Mouse (Mus musculus) embryo, embryonic 11.5 days (tissue): Measurements from ENCODE around the gene Rpl32.
"Not testable (repeated sequence)": the region's sequence is repeated elsewhere in the genome, so short reads cannot be mapped to it uniquely, and the experiment has no call there.

Experiments
- DNase-seq: peaks from one replicate; pipeline ENCODE4 v3.0.0-alpha.2; 2012; ENCODE audit warnings: low read depth, low spot score

The Rpl32 gene

DNA sequence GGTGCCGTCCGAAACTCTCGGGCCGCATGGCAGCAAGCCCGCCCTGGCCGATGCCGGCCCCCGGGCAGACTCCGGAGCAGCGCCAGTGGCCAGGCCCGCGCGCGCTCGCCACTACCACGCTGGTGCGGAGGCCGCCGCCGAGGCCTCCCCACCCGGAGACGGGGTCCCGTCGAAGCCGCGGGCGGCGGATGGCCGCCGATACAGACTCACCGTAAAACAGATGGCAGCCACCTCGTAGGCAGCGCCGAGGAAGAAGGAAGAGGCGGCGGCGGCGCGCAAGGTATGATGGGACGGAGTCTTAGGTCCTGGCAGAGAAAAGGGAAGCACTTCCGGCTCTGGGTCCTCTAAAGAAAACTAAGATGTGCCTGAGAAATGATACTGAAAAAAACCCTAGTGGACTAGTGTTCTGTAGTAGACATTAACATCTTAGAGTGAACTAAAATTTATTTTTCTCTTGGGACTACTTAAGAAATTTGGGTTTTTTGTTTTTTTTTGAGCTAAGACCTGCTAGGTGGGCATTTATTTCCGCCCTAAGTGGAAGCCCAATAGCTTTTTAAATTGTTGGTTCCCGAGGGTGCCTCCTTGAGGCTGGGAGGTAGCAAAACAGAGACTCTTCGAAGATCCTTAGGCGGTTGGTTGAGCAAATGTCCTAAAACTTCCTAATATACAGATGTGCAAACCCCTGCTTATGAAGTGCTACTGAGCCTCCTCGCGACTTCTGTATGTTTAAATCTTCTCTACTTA, at the start of gene Rpl32:
Gene Rpl32, minus strand, starts transcription at position 260 of the 744 bp plus-strand sequence.
- peak; percentile 81 for DNase-seq

DNA sequence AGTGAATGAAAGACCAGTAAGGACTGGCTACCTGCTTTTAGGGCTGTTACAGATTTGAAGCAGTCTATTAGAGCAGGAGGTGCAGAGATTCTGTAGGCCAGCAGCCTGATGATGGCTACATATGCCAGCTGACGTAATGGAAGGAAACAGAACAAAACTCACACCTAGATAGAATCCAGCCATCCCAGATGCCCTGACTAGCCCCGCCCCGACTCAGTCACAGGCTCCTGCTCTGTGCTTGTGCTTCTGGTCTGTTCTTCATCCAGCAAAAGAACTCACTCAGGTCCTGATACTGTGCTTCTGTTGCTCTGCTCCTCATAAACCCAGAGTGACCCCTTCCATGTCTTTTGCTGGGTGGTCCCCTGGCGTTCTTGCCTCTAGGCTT, 47.8 kb upstream of the Rpl32 start:
- DNase-seq = no peak

GRCm38 (mm10) chr6:115855733-115856360, 47.3 kb upstream of the Rpl32 start:
- no peak for DNase-seq

DNA sequence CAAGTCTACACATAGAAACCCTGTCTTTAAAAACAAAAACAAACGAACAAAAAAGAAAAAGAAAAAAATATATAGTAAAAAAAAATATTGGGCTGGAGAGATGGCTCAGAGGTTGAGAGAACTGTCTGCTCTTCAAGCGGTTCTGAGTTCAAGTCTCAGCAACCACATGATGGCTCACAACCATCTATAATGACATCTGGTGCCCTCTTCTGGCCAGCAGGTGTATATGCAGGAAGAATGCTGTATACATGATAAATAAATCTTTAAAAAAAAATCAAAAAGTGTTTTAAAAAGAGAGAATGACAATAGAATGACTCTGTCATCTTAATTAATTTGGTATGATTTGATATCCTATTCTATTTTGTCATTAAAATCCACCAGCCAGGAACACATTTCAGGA, 45.9 kb upstream of the Rpl32 start:
- no peak for DNase-seq

GRCm38 (mm10) chr6:115853985-115854384, 45.4 kb upstream of the Rpl32 start:
- DNase-seq = no peak

DNA sequence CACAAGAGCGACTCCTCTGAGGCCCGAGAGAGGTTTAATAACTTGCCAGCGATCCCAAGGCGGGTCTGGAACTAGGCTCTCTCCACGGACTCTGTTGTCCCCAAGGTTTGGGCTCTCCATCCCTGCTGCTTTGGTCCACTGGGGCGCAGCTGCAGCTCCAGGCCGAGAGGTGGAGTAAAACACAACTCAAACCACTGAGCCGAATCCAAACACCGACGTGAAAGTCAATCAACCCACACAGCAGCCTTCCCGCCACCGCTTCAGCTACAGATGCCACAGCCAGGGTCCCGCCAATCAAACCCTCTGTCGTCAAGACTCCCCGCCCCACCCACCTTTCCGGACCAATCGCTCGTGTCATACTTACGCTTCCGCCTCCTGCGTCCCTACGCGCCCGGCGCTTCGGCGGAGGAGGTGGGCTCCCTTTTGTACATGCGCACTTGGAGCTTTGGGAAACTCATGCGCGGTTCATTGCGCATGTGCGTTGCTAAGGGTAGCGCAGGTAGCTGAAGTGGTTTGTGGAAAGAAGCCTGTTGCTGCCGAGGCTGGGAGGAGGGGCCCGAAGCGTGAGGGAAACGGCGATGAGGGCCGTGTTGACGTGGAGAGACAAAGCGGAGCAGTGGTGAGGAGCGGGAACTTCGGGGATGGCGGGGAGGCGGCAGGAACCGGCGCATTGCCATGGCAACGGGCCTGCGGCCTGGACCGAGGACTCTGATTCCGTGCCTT, 44.7 kb upstream of the Rpl32 start, which contains the start of the genes Mbd4 and Ift122:
Gene Mbd4, minus strand, starts transcription at position 281 of the 723 bp plus-strand sequence.
Gene Ift122, plus strand, starts transcription at position 380 of the 723 bp plus-strand sequence.
- peak; percentile 100 for DNase-seq

DNA sequence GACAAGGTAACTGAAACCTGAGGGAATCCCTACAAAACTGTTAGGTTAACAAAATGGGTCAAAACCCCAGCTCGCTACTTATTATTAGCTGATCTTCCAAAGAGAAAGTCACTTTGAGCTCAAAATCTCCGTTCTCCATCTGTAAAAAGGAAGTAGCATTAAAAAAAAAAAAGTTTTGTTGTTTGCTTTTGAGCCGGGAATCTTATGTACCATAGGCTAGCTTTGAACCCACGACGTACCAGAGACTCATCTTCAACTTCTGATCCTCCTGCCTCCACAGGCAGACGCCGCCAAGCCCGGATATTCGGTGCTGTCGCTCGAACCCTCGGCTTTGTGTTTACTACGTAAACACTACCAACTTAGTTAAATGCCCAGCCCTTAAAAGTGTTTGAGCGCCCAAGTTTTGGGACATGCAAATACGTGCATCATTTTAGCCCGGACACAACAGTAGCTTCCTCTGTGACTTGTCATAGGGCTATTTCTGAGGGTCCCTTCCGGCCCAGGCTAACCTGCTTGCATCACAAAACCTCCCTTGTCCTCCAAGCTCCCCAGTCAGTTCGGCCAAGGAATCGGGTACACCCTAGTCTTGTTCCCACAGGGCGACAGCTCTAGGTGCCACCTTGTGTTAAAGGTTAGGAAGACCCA, 44.0 kb upstream of the Rpl32 start:
- DNase-seq = no peak

DNA sequence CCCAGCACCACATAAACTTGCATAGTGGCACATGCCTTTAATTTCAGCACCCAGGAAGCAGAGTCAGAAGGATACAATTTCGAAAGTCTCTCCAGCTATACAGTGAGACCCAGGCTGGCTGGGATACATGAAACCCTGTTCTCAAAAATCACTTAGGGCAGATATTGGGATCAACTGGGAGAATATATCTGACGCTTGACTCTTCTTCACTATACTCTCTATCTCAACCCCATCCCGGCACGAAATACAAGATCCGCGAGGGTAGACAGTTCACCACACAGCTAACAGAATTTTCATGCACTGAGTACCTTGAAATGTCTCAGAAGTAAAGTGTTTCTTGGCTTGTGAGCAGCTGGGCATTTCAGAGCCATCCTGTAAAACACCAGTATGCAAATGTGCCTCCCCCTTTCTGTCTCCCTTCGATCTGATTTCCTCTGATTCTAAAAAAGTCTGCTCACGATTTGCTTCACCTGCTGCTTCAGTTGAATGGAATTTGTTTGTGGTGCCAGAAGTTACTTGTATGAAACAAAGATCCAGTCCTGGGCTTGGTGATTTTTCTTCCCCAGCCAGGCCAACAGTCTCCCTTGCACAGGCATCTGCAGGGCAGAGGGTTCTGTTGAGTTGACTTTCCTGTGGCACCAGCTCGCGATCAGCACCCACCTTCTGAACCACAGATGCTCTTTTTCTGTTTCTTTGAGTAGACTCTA, 40.2 kb upstream of the Rpl32 start:
- DNase-seq = no peak

GRCm38 (mm10) chr6:115846640-115847411, 38.3 kb upstream of the Rpl32 start:
- no peak for DNase-seq

DNA sequence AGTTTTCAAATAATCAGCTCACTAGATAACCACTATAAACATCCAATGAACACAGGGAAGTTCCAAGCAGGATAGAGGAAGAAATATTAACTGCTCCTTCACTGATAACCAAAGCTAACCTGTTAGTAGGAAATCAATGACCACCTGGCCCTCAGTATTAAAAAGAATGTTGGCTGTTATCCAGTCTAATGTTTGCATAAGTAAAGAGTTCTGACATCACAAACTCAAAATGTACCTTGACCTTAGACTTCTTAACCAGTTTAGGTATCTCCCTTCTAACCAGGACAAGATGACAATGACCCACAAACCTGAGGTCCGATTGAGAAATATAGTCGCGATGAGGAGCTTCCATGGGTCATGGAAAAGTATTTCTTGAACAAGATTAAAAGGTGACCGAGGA, 36.5 kb upstream of the Rpl32 start:
- DNase-seq = no peak

- no peak for DNase-seq
Observed at GRCm38 (mm10) chr6:115838745-115839144, 30.2 kb upstream of the Rpl32 start.

DNA sequence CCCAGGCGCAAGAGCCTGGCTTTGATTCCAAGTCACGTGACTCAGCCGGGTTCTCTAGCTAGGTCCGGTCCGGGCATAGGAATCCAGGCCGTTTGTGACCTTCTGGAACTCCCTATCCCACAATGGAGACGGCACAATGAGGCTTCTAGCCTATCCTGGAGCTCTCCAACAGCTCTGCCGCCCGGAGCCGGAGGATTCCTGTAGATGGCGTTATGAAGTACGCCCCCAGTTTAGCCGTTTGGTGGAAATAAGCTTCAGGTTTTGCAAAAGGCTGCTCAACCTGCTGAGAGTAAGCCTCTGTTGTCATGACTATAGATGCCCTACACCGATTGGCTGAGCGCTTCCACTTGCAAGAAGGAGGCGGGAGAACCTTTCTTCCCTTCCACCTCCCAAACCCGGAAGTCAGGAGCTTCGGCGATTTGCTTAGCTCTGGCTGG, 29.6 kb upstream of the Rpl32 start, which contains the start of gene Efcab12:
Gene Efcab12, minus strand, starts transcription at position 252 of the 437 bp plus-strand sequence.
- no peak for DNase-seq

GRCm38 (mm10) chr6:115833861-115834260, 25.3 kb upstream of the Rpl32 start:
- no peak for DNase-seq

DNA sequence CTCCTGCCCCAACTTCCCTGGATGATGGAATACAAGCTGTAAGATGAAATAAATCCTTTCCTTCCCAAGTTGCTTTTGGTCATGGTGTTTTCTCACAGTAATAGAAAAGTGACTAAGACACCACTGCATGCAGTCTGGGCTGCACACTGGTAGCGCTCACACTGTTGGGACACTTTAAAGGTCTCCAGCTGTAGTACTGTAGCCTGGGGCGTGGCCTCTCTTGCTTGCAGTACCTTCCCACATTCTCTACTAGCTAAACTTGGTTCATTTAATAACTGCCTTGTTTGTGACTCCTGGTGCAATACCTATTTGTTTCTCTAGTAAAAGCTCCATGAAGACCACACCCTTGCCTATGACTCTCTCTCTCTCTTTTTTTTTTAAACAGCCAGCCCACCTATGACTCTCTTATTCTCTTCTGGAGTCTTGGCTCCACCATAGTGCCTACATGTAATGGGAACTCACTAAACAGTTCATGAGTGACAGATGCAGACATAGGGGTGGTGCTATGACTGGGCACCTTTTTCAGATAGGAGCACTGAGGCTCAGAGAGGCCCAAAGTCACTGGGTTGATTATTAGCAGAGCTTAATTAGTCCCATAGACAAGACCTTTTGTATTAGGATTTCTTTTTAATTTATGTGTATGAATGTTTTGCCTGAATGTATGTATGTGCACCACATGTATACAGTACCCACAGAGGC, 23.8 kb upstream of the Rpl32 start:
- no peak for DNase-seq

- DNase-seq = no peak
Observed at GRCm38 (mm10) chr6:115830779-115831601, 22.4 kb upstream of the Rpl32 start.

GRCm38 (mm10) chr6:115823850-115824464, 15.4 kb upstream of the Rpl32 start:
- DNase-seq = not testable (repeated sequence)

GRCm38 (mm10) chr6:115821216-115821993, 12.9 kb upstream of the Rpl32 start:
- no peak for DNase-seq

GRCm38 (mm10) chr6:115818129-115818528, 9.6 kb upstream of the Rpl32 start:
- no peak for DNase-seq
